Comparison of ENCODE assay signal across 10 mouse cellular contexts in genomic region chr10:24080166-24080565, GRCm38 (mm10). TPM values are rescaled to one million over a fixed set of nuclear protein-coding genes. Genes with fewer than 3 reads are reported as not detected.
DNase-seq lines count a peak whose midpoint lies in the region; ATAC-seq and TF ChIP-seq lines count a peak whose summit lies in the region.
"Had no signal": no experiment of that assay in that cellular context is flagged by ENCODE, and none has a peak within 500 bp of the region (broad histone marks: within the 10 kb centered on the region; RNA-seq: fewer than 3 reads in every experiment).

No protein-coding gene starts in this region.

- TF ChIP-seq CTCF in thymus, adult 2 months (IDR thresholded peaks at IDR 0.05; ENCODE audit: borderline replicate concordance, control insufficient read depth, extremely low read depth, insufficient read depth, low read length, poor library complexity): no peak

- no peak for ATAC-seq in forebrain, embryonic 12.5 days (ENCODE audit: low FRiP score)
- no peak for ATAC-seq in limb, embryonic 14.5 days (ENCODE audit: low FRiP score, low read depth)

- no peaks in the 10 kb centered on the region for H3K27me3 ChIP-seq in forebrain, embryonic 10.5 days (ENCODE audit: poor library complexity, severe bottlenecking)
- no peaks in the 10 kb centered on the region for H3K27me3 ChIP-seq in forebrain, embryonic 12.5 days
- no peaks in the 10 kb centered on the region for H3K27me3 ChIP-seq in thymus, adult 2 months (ENCODE audit: control insufficient read depth, insufficient read depth, low read length)
- H3K27me3 ChIP-seq in limb, embryonic 14.5 days (ENCODE audit: control insufficient read depth, insufficient read depth, low read length): no peaks in the 10 kb centered on the region
- H3K27me3 ChIP-seq: hindbrain, embryonic 15.5 days had no signal

- DNase-seq in forebrain, embryonic 10.5 days (ENCODE audit: extremely low spot score, low spot score): peak; percentile 33
- peak; percentile 17 for DNase-seq in thymus, adult 2 months
- DNase-seq in thymus, adult 18-20 months: no peak
- DNase-seq in embryo, embryonic 10.5 days (ENCODE audit: low spot score): peak; percentile 74
- peak; percentile 60 for DNase-seq in heart, postnatal 4 days
- DNase-seq in limb, embryonic 14.5 days (ENCODE audit: low spot score): peak; percentile 28
- DNase-seq in right cerebral cortex, postnatal 4 days: peak; percentile 45

- no peak overlapping the region for H3K4me3 ChIP-seq in forebrain, embryonic 10.5 days
- no peak overlapping the region for H3K4me3 ChIP-seq in forebrain, embryonic 12.5 days (replicated peaks)
- H3K4me3 ChIP-seq in thymus, adult 2 months (ENCODE audit: control insufficient read depth, insufficient read depth, low read length): no peak overlapping the region
- H3K4me3 ChIP-seq in limb, embryonic 14.5 days (replicated peaks; ENCODE audit: low read length): no peak overlapping the region
- H3K4me3 ChIP-seq: hindbrain, embryonic 15.5 days had no signal

- WGBS in forebrain, embryonic 10.5 days: 44% methylated on average over 3 of the region's 3 CpGs
- 49% methylated on average over 3 of the region's 3 CpGs for WGBS in forebrain, embryonic 12.5 days
- 37% methylated on average over 3 of the region's 3 CpGs for WGBS in thymus, adult 2 months
- 24% methylated on average over 3 of the region's 3 CpGs for WGBS in limb, embryonic 14.5 days

- no peak overlapping the region for H3K9ac ChIP-seq in forebrain, embryonic 12.5 days
- no peak overlapping the region for H3K9ac ChIP-seq in limb, embryonic 14.5 days (ENCODE audit: low read depth, low read length, severe bottlenecking)
- H3K9ac ChIP-seq: hindbrain, embryonic 15.5 days had no signal

- no peak overlapping the region for H3K27ac ChIP-seq in forebrain, embryonic 10.5 days
- no peak overlapping the region for H3K27ac ChIP-seq in forebrain, embryonic 12.5 days
- no peak overlapping the region for H3K27ac ChIP-seq in thymus, adult 2 months (ENCODE audit: control insufficient read depth, insufficient read depth, low read length)
- no peak overlapping the region for H3K27ac ChIP-seq in limb, embryonic 14.5 days (replicated peaks; ENCODE audit: low read depth, low read length)
- H3K27ac ChIP-seq: hindbrain, embryonic 15.5 days had no signal

- H3K4me2 ChIP-seq in forebrain, embryonic 12.5 days: no peak overlapping the region
- no peak overlapping the region for H3K4me2 ChIP-seq in limb, embryonic 14.5 days (replicated peaks; ENCODE audit: low read depth, low read length, severe bottlenecking)
- H3K4me2 ChIP-seq: hindbrain, embryonic 15.5 days had no signal

- no peaks in the 10 kb centered on the region for H3K4me1 ChIP-seq in forebrain, embryonic 10.5 days
- no peaks in the 10 kb centered on the region for H3K4me1 ChIP-seq in forebrain, embryonic 12.5 days
- no peaks in the 10 kb centered on the region for H3K4me1 ChIP-seq in thymus, adult 2 months (replicated peaks; ENCODE audit: control insufficient read depth, insufficient read depth, low read length)
- H3K4me1 ChIP-seq in limb, embryonic 14.5 days (ENCODE audit: control insufficient read depth, insufficient read depth, low read length): no peaks in the 10 kb centered on the region
- H3K4me1 ChIP-seq: hindbrain, embryonic 15.5 days had no signal

- TF ChIP-seq POLR2A in thymus, adult 2 months (IDR thresholded peaks at IDR 0.05; ENCODE audit: control insufficient read depth, extremely low read depth, insufficient read depth, low read length, poor library complexity): no peak
- TF ChIP-seq POLR2A in limb, embryonic 14.5 days (IDR thresholded peaks at IDR 0.05; ENCODE audit: borderline replicate concordance, extremely low read depth, insufficient read depth, insufficient read length): no peak

- H3K36me3 ChIP-seq in forebrain, embryonic 10.5 days (replicated peaks): no peaks in the 10 kb centered on the region
- no peaks in the 10 kb centered on the region for H3K36me3 ChIP-seq in forebrain, embryonic 12.5 days (replicated peaks)
- no peaks in the 10 kb centered on the region for H3K36me3 ChIP-seq in thymus, adult 2 months (ENCODE audit: control insufficient read depth, insufficient read depth, low read length)
- H3K36me3 ChIP-seq in limb, embryonic 14.5 days (ENCODE audit: control insufficient read depth, insufficient read depth, low read length): no peaks in the 10 kb centered on the region
- H3K36me3 ChIP-seq: hindbrain, embryonic 15.5 days had no signal

- no peaks in the 10 kb centered on the region for H3K9me3 ChIP-seq in forebrain, embryonic 10.5 days
- no peaks in the 10 kb centered on the region for H3K9me3 ChIP-seq in forebrain, embryonic 12.5 days
- H3K9me3 ChIP-seq in limb, embryonic 14.5 days (ENCODE audit: control insufficient read depth, low read length): no peaks in the 10 kb centered on the region
- H3K9me3 ChIP-seq: hindbrain, embryonic 15.5 days had no signal

RNA-seq across cellular contexts. Expression of gene Taar8a, which starts 3.9 kb away (rescaled TPM):
- not detected in 2 replicates for polyA plus RNA-seq in forebrain, embryonic 10.5 days (2016; fragmentation: Nextera tagmentation; extraction: Ambion mirVana)
- polyA plus RNA-seq in forebrain, embryonic 12.5 days (2016; fragmentation: Nextera tagmentation; extraction: Ambion mirVana): not detected in 2 replicates
- not detected in 2 replicates for polyA plus RNA-seq in thymus, adult 2 months (2012; rRNA removed)
- total RNA-seq in heart, postnatal 4 days (2021): not detected
- not detected in 2 replicates for polyA plus RNA-seq in limb, embryonic 14.5 days (2012; rRNA removed)
- not detected in 2 replicates for polyA plus RNA-seq in limb, embryonic 14.5 days (2014; fragmentation: Nextera tagmentation; extraction: Ambion mirVana)
- total RNA-seq: neutrophil, adult 5-6 weeks had no signal
- polyA plus RNA-seq: hindbrain, embryonic 15.5 days had no signal

RNA-seq across cellular contexts. Expression of gene Taar8b, which starts 11.9 kb away (rescaled TPM):
- not detected in 2 replicates for polyA plus RNA-seq in forebrain, embryonic 10.5 days (2016; fragmentation: Nextera tagmentation; extraction: Ambion mirVana)
- polyA plus RNA-seq in forebrain, embryonic 12.5 days (2016; fragmentation: Nextera tagmentation; extraction: Ambion mirVana): not detected in 2 replicates
- polyA plus RNA-seq in thymus, adult 2 months (2012; rRNA removed): not detected in 2 replicates
- total RNA-seq in heart, postnatal 4 days (2021): not detected
- not detected in 2 replicates for polyA plus RNA-seq in limb, embryonic 14.5 days (2012; rRNA removed)
- not detected in 2 replicates for polyA plus RNA-seq in limb, embryonic 14.5 days (2014; fragmentation: Nextera tagmentation; extraction: Ambion mirVana)
- total RNA-seq: neutrophil, adult 5-6 weeks had no signal
- polyA plus RNA-seq: hindbrain, embryonic 15.5 days had no signal

RNA-seq across cellular contexts. Expression of gene Taar8c, which starts 21.5 kb away (rescaled TPM):
- polyA plus RNA-seq in forebrain, embryonic 10.5 days (2016; fragmentation: Nextera tagmentation; extraction: Ambion mirVana): not detected in 2 replicates
- polyA plus RNA-seq in forebrain, embryonic 12.5 days (2016; fragmentation: Nextera tagmentation; extraction: Ambion mirVana): not detected in 2 replicates
- polyA plus RNA-seq in thymus, adult 2 months (2012; rRNA removed): not detected in 2 replicates
- total RNA-seq in heart, postnatal 4 days (2021): not detected
- polyA plus RNA-seq in limb, embryonic 14.5 days (2012; rRNA removed): not detected in 2 replicates
- not detected in 2 replicates for polyA plus RNA-seq in limb, embryonic 14.5 days (2014; fragmentation: Nextera tagmentation; extraction: Ambion mirVana)
- total RNA-seq: neutrophil, adult 5-6 weeks had no signal
- polyA plus RNA-seq: hindbrain, embryonic 15.5 days had no signal

RNA-seq across cellular contexts. Expression of gene Taar9, which starts 29.2 kb away (rescaled TPM):
- 0.19 TPM in 1 of 2 replicates, not detected in the other for polyA plus RNA-seq in forebrain, embryonic 10.5 days (2016; fragmentation: Nextera tagmentation; extraction: Ambion mirVana)
- polyA plus RNA-seq in forebrain, embryonic 12.5 days (2016; fragmentation: Nextera tagmentation; extraction: Ambion mirVana): not detected in 2 replicates
- polyA plus RNA-seq in thymus, adult 2 months (2012; rRNA removed): not detected in 2 replicates
- not detected for total RNA-seq in heart, postnatal 4 days (2021)
- polyA plus RNA-seq in limb, embryonic 14.5 days (2012; rRNA removed): not detected in 2 replicates
- polyA plus RNA-seq in limb, embryonic 14.5 days (2014; fragmentation: Nextera tagmentation; extraction: Ambion mirVana): not detected in 2 replicates
- total RNA-seq: neutrophil, adult 5-6 weeks had no signal
- polyA plus RNA-seq: hindbrain, embryonic 15.5 days had no signal

RNA-seq across cellular contexts. Expression of gene Taar7f, which starts 30.9 kb away (rescaled TPM):
- polyA plus RNA-seq in forebrain, embryonic 10.5 days (2016; fragmentation: Nextera tagmentation; extraction: Ambion mirVana): not detected in 2 replicates
- not detected in 2 replicates for polyA plus RNA-seq in forebrain, embryonic 12.5 days (2016; fragmentation: Nextera tagmentation; extraction: Ambion mirVana)
- polyA plus RNA-seq in thymus, adult 2 months (2012; rRNA removed): not detected in 2 replicates
- total RNA-seq in heart, postnatal 4 days (2021): not detected
- not detected in 2 replicates for polyA plus RNA-seq in limb, embryonic 14.5 days (2012; rRNA removed)
- not detected in 2 replicates for polyA plus RNA-seq in limb, embryonic 14.5 days (2014; fragmentation: Nextera tagmentation; extraction: Ambion mirVana)
- total RNA-seq: neutrophil, adult 5-6 weeks had no signal
- polyA plus RNA-seq: hindbrain, embryonic 15.5 days had no signal

Comparison
In these comparisons a context has a peak if more than half of its experiments do, and no peak if none do; other contexts are left out.
1. DNase-seq: peak in forebrain, embryonic 10.5 days (single experiment), thymus, adult 2 months (single experiment), embryo, embryonic 10.5 days (single experiment), heart, postnatal 4 days (single experiment), limb, embryonic 14.5 days (single experiment) and right cerebral cortex, postnatal 4 days (single experiment); none in thymus, adult 18-20 months (0 of 2).